Mouse (Mus musculus) gastrocnemius, postnatal 36 days (tissue): ENCODE data around the gene Magea10. TPM values are rescaled to one million over a fixed set of nuclear protein-coding genes. Genes with fewer than 3 reads are reported as not detected.

ENCODE experiments used
- DNase-seq, 2 experiments: peaks; one replicate each; pipeline ENCODE4 v3.0.0; 2022
- intact Hi-C: fragments of 180-260 bp; cut with DNase I; formaldehyde crosslinking; loops from one replicate; pipeline ENCODE4 v1.15.1; 2025
- long read RNA-seq, 2 experiments: library from polyadenylated mRNA; stranded (forward); transcript quantifications; one replicate each; pipeline ENCODE4 v2.0.0; 2021
- total RNA-seq, 2 experiments: library from RNA; stranded (reverse); gene quantifications; 2 replicates each; pipeline ENCODE4 v1.2.3; 2021

The Magea10 gene
- total RNA-seq, result not detected
- long read RNA-seq, experiment 1, result 0 reads
- long read RNA-seq, experiment 2, result 0 reads

GRCm38 (mm10) chrX:72386758-72387157, at the start of gene Magea10:
Magea10 (minus strand) TSS chrX:72386858.
- no peak for DNase-seq
- intact Hi-C loops, result no loop called here

GRCm38 (mm10) chrX:72381972-72382371, 4.7 kb downstream of the Magea10 start:
- intact Hi-C loops, result no loop called here
- no peak for DNase-seq

Other genes starting within 250 kb of the Magea10 start
- gene Magea4, start 164.8 kb downstream of the Magea10 start, total RNA-seq, result not detected
- gene Gabre, start 112.1 kb downstream of the Magea10 start, total RNA-seq, result under 1 TPM; 0.07 to 0.23 TPM